Mouse (Mus musculus): ENCODE measurements around the gene Gm21964. TPM values are rescaled to one million over a fixed set of nuclear protein-coding genes. Genes with fewer than 3 reads are reported as not detected.

Gm21964 gene
- polyA plus RNA-seq, 1 experiment from 2014 or later: not detected

DNA sequence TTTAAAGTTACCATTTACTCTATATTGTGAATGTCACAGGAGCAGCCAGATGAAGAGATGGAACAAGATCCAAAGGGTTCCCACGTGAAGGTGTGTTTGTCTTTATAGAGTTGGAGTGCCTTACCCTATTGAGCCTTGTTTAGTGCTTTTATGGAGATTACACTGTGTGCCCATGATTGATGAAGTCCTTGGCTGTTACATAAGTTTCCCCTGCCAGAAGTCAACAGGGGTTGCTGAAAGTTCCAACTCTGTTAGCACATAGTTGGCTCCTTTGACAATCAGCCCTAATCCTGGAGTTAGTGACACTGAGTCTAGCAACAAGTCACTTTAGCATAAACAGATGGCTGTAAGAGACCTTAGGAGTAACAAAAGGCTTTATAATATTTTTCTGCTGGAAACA lies 9.1 kb upstream of the Gm21964 start:
- 26% methylated on average over 1 of the region's 1 CpGs for WGBS
- Histone ChIP-seq H3K27me3 (replicated peaks) (peaks cover 6% of the 10 kb centered on the region; the same call in 1 of the 2 replicates), H3K4me1 (no peaks in the 10 kb centered on the region), H3K27ac (no peak overlapping the region), H3K9me3 (peaks cover 12% of the 10 kb centered on the region; the same call in 1 of the 2 replicates), H3K4me2 (no peak overlapping the region), H3K9ac (no peak overlapping the region), H3K36me3 (peaks cover 17% of the 10 kb centered on the region), H3K4me3 (replicated peaks) (no peak overlapping the region)
- no peak for ATAC-seq (ENCODE audit: insufficient read depth, low FRiP score, low read depth)

DNA sequence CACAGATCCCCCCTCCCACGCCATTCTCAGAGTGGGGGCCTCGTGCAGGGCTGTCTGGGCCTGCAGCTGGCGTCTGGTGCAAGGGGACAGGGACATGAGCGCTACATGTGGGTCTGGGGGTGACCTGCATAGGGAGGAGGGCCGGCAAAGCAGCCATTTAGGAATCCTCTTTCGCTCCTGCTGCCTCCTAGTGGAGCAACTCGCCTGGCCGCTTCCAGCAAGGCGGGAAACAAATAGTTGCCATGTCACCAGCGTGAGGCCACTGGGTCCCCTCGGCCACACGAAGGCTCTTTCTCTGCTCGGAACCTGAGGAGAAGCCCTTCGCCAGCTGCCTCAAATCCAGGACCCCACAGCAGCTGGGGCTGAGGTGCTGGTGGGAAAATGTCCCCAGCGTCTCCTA lies 669 bp downstream of the Gm21964 start:
- Histone ChIP-seq H3K9me3 (no peaks in the 10 kb centered on the region), H3K27me3 (replicated peaks) (no peaks in the 10 kb centered on the region), H3K4me1 (no peaks in the 10 kb centered on the region), H3K36me3 (no peaks in the 10 kb centered on the region), H3K9ac (no peak overlapping the region), H3K27ac (no peak overlapping the region), H3K4me2 (no peak overlapping the region), H3K4me3 (replicated peaks) (no peak overlapping the region)
- ATAC-seq (ENCODE audit: insufficient read depth, low FRiP score, low read depth): no peak
- WGBS: 90% methylated on average over 15 of the region's 15 CpGs

DNA sequence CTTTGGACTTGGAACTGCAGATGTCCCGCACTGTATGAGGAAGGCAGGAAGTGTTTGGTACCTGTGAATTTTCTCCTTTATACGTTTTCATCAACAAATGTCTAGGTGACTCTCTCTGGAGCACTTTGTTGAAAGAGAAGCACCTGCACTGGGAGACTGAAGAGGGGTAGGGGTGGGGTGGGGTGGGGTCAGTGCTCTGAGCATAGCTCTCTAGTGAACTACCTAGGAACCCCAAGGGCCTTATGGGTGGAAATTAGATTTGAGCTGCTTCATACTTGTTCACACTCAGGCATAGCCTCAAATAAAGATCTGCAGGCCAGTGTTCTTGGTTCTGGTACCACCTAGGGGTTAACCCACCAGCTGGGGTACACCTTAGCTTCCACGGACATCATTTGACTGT lies 1.6 kb downstream of the Gm21964 start, which contains the start of gene Gm17720:
Gm17720 (minus strand) TSS at position 101 of the 400 bp plus-strand sequence.
- no peaks in the 10 kb centered on the region for H3K27me3 ChIP-seq (replicated peaks)
- no peak within 1 kb of the TSS for H3K9ac ChIP-seq
- no peak within 1 kb of the TSS for H3K4me3 ChIP-seq (replicated peaks)
- WGBS: 78% methylated on average over 3 of the region's 3 CpGs
- no peak within 1 kb of the TSS for H3K27ac ChIP-seq
- no peaks in the 10 kb centered on the region for H3K36me3 ChIP-seq
- H3K4me1 ChIP-seq: no peaks in the 10 kb centered on the region
- no peak for ATAC-seq (ENCODE audit: insufficient read depth, low FRiP score, low read depth)
- H3K4me2 ChIP-seq: no peak within 1 kb of the TSS
- H3K9me3 ChIP-seq: no peaks in the 10 kb centered on the region

DNA sequence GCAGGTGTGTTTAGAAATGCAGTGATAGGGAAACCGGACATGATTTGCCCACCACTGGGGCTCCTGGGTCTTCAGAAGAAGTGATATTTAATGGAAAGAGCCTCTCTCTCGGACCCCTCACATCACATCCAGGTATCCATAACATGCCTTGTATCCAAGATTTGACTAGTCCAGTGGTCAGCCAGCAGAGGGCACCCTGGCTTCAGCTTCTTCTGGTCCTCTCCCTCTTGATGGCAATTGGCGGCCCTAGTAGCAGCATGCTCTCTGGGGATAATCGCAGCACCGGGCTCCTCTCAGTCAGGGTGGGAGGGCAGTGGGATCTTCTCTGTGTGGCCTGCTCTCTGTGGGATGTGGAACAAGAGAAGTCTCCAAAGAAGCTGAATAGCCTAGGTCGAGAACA lies 18.7 kb downstream of the Gm21964 start:
- no peak overlapping the region for H3K27ac ChIP-seq
- H3K27me3 ChIP-seq (replicated peaks): no peaks in the 10 kb centered on the region
- WGBS: 42% methylated on average over 6 of the region's 6 CpGs
- H3K9me3 ChIP-seq: no peaks in the 10 kb centered on the region
- H3K4me3 ChIP-seq (replicated peaks): no peak overlapping the region
- no peak overlapping the region for H3K4me2 ChIP-seq
- no peaks in the 10 kb centered on the region for H3K4me1 ChIP-seq
- ATAC-seq (ENCODE audit: insufficient read depth, low FRiP score, low read depth): no peak
- H3K9ac ChIP-seq: no peak overlapping the region
- no peaks in the 10 kb centered on the region for H3K36me3 ChIP-seq

DNA sequence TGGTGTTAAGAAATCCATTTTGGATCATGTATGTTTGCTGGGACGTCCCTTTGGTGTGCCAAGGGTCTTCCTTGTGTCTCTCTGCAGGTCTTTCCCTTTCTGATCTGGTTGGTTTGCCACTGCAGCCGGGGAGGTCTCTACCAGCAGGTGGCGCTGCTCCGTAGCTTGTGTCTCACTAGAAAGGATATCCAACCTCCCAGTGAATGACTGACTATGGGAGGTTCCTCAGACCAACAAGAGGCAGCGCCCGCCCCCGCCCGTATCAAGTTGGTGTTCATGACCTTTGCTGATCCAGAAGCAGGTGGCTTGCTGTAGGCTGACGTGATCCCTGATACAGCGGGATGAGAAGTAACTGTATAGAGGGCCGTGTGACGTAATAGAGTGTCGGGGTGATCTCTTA lies 29.5 kb downstream of the Gm21964 start:
- no peaks in the 10 kb centered on the region for H3K36me3 ChIP-seq
- WGBS: 18% methylated on average over 13 of the region's 13 CpGs
- no peak overlapping the region for H3K27ac ChIP-seq
- no peak overlapping the region for H3K9ac ChIP-seq
- no peak overlapping the region for H3K4me2 ChIP-seq
- peak; percentile 63; the same call in 1 of the 2 replicates for ATAC-seq (ENCODE audit: insufficient read depth, low FRiP score, low read depth)
- no peak overlapping the region for H3K4me3 ChIP-seq (replicated peaks)
- no peaks in the 10 kb centered on the region for H3K27me3 ChIP-seq (replicated peaks)
- H3K9me3 ChIP-seq: no peaks in the 10 kb centered on the region
- H3K4me1 ChIP-seq: no peaks in the 10 kb centered on the region

DNA sequence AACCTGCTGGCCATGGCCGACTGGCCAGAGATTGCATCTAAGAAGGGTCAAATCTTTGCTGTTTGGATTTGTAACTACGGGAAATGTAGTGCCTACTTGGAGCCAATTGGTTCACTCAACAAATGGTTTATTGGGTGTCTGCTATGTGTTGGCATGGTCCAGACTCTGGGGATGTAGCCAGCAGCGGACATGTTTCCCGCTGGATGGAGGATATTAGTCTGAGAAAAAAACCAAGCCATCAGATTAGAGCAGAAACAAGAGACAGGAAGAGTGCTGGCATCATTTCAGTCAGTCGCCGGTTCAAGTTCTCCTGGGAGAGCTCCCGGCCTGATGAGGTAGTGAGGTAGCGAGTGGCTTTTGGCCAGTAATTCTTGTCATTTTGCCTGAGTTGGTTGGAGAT lies 33.2 kb downstream of the Gm21964 start:
- no peak overlapping the region for H3K9ac ChIP-seq
- H3K4me2 ChIP-seq: no peak overlapping the region
- 90% methylated on average over 8 of the region's 8 CpGs for WGBS
- no peaks in the 10 kb centered on the region for H3K36me3 ChIP-seq
- no peaks in the 10 kb centered on the region for H3K9me3 ChIP-seq
- H3K4me3 ChIP-seq (replicated peaks): no peak overlapping the region
- no peak for ATAC-seq (ENCODE audit: insufficient read depth, low FRiP score, low read depth)
- no peaks in the 10 kb centered on the region for H3K27me3 ChIP-seq (replicated peaks)
- H3K27ac ChIP-seq: no peak overlapping the region
- no peaks in the 10 kb centered on the region for H3K4me1 ChIP-seq

DNA sequence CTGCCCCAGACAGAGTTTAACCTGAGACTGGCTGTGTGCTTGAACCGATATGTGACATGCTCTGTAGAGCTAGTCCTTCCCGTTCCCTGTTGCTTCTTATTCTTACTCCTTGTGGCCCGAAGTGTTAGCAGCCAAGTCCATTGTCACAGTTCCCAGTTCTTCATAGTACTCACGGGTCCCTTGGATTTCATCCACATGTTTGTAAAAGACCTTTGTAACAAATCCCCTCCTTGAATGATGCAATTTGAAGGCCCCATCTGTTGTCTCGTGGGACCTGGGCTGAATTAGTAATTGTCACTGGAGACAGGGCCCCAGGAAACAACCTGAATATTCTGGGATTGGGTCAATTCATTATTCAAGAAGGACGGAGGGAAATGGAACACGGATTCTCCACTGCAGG lies 34.5 kb downstream of the Gm21964 start:
- no peak overlapping the region for H3K4me3 ChIP-seq (replicated peaks)
- H3K27ac ChIP-seq: no peak overlapping the region
- ATAC-seq (ENCODE audit: insufficient read depth, low FRiP score, low read depth): no peak
- H3K9ac ChIP-seq: no peak overlapping the region
- no peak overlapping the region for H3K4me2 ChIP-seq
- WGBS: 74% methylated on average over 7 of the region's 7 CpGs
- no peaks in the 10 kb centered on the region for H3K9me3 ChIP-seq
- H3K27me3 ChIP-seq (replicated peaks): no peaks in the 10 kb centered on the region
- no peaks in the 10 kb centered on the region for H3K36me3 ChIP-seq
- no peaks in the 10 kb centered on the region for H3K4me1 ChIP-seq

DNA sequence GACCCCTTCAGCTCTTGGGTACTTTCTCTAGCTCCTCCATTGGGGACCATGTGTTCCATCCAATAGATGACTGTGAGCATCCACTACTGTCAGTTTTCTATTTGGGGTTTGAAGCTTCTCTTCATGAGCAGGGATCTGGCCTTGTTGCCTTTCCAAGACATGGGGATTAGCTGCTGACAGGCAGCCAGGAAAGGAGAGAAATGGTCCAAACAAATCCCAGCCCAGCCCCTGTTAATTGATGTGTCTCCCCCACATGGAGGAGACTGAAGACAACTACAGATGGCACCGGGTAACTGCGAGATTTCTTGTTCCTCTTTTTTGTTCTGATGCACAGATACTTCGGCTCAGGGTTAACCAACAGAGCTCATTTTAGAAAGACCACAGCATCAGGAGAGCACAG lies 39.1 kb downstream of the Gm21964 start:
- H3K9me3 ChIP-seq: no peaks in the 10 kb centered on the region
- H3K27ac ChIP-seq: no peak overlapping the region
- no peak overlapping the region for H3K4me3 ChIP-seq (replicated peaks)
- H3K4me2 ChIP-seq: no peak overlapping the region
- no peaks in the 10 kb centered on the region for H3K36me3 ChIP-seq
- no peaks in the 10 kb centered on the region for H3K4me1 ChIP-seq
- no peaks in the 10 kb centered on the region for H3K27me3 ChIP-seq (replicated peaks)
- WGBS: 56% methylated on average over 3 of the region's 3 CpGs
- ATAC-seq (ENCODE audit: insufficient read depth, low FRiP score, low read depth): no peak
- H3K9ac ChIP-seq: no peak overlapping the region

DNA sequence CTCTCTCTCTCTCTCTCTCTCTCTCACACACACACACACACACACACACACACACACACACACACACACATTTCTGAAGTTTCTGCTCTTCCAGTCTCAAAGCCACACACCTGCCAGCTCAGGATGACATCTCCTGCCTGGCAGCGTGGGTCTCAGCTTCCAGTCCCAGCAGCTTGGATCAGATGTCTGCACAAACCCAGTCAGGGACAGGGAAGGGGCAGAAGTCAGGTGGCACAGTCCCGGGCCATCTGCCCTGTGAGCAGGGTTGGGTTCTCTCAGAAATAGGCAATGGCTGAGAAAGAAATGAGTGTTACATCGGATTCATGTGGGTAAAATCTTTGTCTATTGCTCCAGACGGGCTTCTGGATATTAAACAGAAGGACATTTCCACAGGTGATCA lies 39.8 kb downstream of the Gm21964 start:
- no peaks in the 10 kb centered on the region for H3K36me3 ChIP-seq
- no peaks in the 10 kb centered on the region for H3K9me3 ChIP-seq
- WGBS: 63% methylated on average over 4 of the region's 4 CpGs
- ATAC-seq (ENCODE audit: insufficient read depth, low FRiP score, low read depth): no peak
- H3K4me3 ChIP-seq (replicated peaks): no peak overlapping the region
- no peaks in the 10 kb centered on the region for H3K4me1 ChIP-seq
- no peak overlapping the region for H3K4me2 ChIP-seq
- H3K9ac ChIP-seq: no peak overlapping the region
- no peaks in the 10 kb centered on the region for H3K27me3 ChIP-seq (replicated peaks)
- no peak overlapping the region for H3K27ac ChIP-seq

DNA sequence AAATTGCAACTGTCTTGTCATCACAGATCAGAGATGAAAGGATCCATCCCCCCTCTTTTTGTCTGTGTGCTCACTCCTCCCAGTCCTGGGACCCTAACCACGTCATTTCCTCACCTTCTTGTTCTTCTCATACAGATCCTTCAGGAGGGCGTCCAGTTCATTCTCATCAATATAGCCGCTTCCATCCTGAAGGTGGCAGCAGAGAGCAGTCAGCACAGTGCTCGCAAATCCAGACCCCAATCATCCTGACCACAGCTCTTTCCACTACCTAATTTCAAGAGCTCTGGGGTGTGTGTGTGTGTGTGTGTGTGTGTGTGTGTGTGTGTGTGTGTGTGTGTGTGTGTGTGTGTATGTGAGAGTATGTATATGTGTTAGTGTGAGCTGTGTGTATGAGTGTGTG lies 44.5 kb downstream of the Gm21964 start:
- H3K4me2 ChIP-seq: no peak overlapping the region
- H3K27me3 ChIP-seq (replicated peaks): no peaks in the 10 kb centered on the region
- H3K4me1 ChIP-seq: no peaks in the 10 kb centered on the region
- under 1% methylated on average over 4 of the region's 4 CpGs for WGBS
- no peak overlapping the region for H3K4me3 ChIP-seq (replicated peaks)
- no peak overlapping the region for H3K9ac ChIP-seq
- ATAC-seq (ENCODE audit: insufficient read depth, low FRiP score, low read depth): no peak
- H3K9me3 ChIP-seq: no peaks in the 10 kb centered on the region
- no peaks in the 10 kb centered on the region for H3K36me3 ChIP-seq
- no peak overlapping the region for H3K27ac ChIP-seq

DNA sequence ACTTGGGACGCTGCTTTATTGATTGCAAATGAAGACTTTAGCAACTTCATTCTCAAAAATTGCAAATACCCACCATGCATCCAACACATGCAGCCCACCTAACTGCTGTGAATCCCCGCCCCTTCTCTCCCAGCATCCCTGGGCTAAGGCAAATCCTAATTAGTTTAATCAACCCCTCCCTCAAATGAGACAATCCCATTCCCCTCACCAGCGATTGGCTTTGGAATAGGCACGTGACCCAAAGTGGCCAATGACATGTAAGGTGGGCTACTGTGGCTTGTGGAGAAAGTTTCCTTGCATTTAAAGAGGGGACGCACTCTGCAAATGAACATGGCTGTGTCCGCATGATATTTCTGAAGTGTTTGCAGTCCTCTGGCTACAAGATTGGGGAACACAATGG lies 51.9 kb downstream of the Gm21964 start:
- Histone ChIP-seq H3K36me3 (no peaks in the 10 kb centered on the region), H3K27ac (no peak overlapping the region), H3K9me3 (no peaks in the 10 kb centered on the region), H3K4me1 (no peaks in the 10 kb centered on the region), H3K4me3 (replicated peaks) (no peak overlapping the region), H3K27me3 (replicated peaks) (no peaks in the 10 kb centered on the region), H3K4me2 (no peak overlapping the region), H3K9ac (no peak overlapping the region)
- no peak for ATAC-seq (ENCODE audit: insufficient read depth, low FRiP score, low read depth)
- WGBS: 69% methylated on average over 6 of the region's 6 CpGs

Data from stomach, embryonic 15.5 days (tissue).